Mouse (Mus musculus) retina, postnatal 7 days (tissue): ENCODE results near the gene Inpp5e.
A peak's percentile ranks its signal among the peaks of the same experiment; 100 is the strongest.

Experiments
- DNase-seq: peaks from one replicate; pipeline ENCODE4 v3.0.0-alpha.2; 2012; ENCODE audit warnings: low read depth, low spot score

The Inpp5e gene

GRCm38 (mm10) chr2:26408515-26409356 is at the start of gene Inpp5e:
TSS of gene Inpp5e (minus strand) at chr2:26409203.
- peak; percentile 93 for DNase-seq

GRCm38 (mm10) chr2:26458402-26459124 is 49.6 kb upstream of the Inpp5e start:
- no peak for DNase-seq

- peak; percentile 71 for DNase-seq
Observed at GRCm38 (mm10) chr2:26449121-26450060, 40.4 kb upstream of the Inpp5e start.

- DNase-seq, result no peak
Observed at GRCm38 (mm10) chr2:26447451-26447850, 38.4 kb upstream of the Inpp5e start.

- no peak for DNase-seq
Observed at GRCm38 (mm10) chr2:26446671-26447070, 37.7 kb upstream of the Inpp5e start.

- DNase-seq, result peak; percentile 87
Observed at GRCm38 (mm10) chr2:26445666-26446445, 36.9 kb upstream of the Inpp5e start.

DNA sequence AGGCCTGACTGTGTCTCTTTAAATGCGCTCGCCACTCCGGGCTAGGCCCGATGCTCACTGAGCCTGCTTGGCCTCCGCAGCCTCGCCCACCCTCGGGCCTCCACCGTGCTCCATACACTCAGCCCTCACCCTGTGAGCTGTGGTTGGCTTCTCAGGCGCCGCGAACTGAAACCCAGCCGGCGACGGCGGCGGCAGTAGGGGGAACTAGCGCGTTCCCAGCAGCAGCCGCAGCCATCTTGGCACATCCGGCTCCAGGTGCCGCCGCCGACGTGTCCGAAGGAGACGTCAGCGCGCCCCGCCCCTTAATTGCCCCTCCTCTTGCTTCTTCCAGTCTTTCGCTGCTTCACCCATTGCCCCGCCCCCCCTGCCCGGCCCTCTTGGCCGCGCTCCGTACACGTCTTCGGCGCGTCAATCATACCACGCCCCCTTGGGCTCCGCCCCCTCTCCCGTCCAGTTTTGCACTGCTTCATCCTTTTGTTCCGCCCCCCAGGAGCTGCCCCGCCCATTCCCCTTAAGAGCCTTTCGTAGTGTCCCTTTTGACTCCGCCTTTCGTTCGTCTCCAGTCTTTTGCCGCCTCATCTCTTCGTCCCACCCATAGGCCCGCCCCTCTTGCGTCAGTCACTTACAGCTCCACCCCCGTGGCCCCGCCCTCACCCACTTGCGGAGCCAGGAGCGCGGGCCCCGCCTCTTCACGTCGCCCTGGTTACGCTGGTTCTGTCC is 36.1 kb upstream of the Inpp5e start, which contains the start of gene Sec16a:
TSS of gene Sec16a (minus strand) at position 271 of the 720 bp plus-strand sequence.
- peak; percentile 100 for DNase-seq

DNA sequence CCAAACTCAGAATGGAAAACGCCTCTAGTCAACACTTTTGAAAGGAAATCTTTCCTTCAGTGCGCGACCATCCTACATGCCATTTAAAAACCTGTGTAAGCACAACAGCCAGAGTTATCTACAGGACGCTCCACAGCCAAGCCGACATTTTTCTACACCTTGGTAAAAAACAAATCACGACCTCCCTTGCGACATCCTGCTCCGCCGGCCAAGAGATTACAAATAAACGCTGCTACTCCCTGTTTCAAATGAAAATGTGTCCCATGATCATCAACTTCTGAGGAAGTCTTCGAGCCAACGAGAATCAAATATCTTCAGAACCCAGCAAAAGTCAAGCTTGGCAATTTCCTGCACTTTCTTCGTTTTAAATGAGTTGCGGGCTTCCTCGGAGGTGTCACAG is 35.4 kb upstream of the Inpp5e start:
- DNase-seq, result no peak

GRCm38 (mm10) chr2:26443876-26444275 is 34.9 kb upstream of the Inpp5e start:
- DNase-seq, result no peak

DNA sequence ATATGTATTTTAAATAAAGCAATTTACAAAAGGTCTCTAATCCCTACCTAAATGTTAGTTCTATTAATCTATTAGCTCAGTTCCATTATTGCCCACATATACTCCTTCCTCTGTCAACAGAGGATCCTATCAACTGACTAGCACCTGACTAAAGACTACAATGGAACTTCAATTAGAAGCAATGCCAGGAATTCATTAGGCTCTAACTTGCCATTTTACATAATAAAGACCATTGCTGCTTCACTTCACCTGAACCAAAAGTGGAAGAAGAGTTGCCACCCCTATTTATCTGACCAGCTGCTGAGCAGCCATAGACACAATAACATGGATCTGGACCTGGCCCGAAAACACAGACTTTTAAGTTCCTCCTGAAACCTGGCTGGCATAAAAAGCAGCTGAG is 33.8 kb upstream of the Inpp5e start:
- no peak for DNase-seq

- DNase-seq, result no peak
Observed at GRCm38 (mm10) chr2:26441688-26442087, 32.7 kb upstream of the Inpp5e start.

- no peak for DNase-seq
Observed at GRCm38 (mm10) chr2:26441261-26441660, 32.3 kb upstream of the Inpp5e start.

- DNase-seq, result no peak
Observed at GRCm38 (mm10) chr2:26439671-26440070, 30.7 kb upstream of the Inpp5e start.

DNA sequence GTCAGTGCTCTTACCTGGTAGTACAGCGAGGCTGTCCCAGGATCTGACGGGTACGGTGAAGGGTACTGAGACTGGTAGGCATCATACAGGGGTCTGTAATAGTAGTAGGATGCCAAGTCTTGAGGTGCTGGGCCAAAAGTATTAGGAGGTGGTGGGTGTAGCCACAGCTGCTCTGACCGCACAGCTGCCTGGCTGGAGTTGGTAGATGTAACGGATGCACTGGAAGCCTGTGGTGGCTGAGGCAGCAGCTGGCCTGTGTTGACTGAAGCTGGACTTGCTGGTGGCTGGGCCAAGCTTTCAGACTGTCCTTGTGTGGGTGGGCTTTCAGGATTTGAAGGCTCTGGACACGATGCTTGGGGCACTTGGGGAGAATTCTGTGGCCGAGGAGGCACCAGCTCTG is 29.4 kb upstream of the Inpp5e start:
- no peak for DNase-seq

- DNase-seq, result no peak
Observed at GRCm38 (mm10) chr2:26437221-26437620, 28.2 kb upstream of the Inpp5e start.

DNA sequence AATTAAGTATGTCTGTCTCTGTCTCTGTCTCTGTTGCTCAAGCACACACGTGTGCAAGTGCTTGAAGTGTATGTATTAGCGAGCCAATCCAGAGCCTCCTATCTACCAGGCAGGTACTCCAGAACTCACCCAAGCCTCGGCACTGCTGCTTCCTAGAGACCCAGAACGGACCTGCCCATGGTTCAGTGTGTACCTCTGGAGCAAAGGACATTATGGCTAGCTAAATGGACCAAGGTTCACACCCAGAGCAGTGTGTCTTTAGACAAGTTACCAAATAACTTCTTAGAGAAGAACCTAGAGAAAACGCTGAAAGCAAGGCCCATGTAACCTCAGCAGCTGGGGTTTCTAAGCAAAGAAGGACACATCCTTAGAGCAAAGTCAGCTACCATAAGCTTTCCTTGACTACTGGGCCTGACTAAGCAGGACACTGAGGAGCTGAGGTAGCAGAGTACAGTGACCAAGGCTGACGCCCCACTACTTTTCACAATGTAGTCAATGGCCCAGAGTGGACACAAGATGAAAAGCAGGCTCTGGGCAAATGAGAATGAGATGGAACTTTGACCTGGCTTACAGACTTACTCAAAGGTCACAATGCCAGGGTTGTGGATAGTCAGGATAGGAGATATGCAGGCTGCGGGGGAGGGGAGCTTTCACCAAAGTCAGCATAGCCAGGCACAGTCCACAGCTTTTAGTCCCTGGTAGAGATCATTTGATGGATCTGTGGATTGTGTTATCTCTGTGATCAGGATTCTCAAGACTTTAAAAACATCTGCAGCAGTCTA is 26.0 kb upstream of the Inpp5e start:
- DNase-seq, result no peak

GRCm38 (mm10) chr2:26429851-26430250 is 20.8 kb upstream of the Inpp5e start:
- DNase-seq, result no peak

GRCm38 (mm10) chr2:26424541-26424940 is 15.5 kb upstream of the Inpp5e start:
- no peak for DNase-seq

GRCm38 (mm10) chr2:26423086-26423485 is 14.1 kb upstream of the Inpp5e start:
- DNase-seq, result no peak
